Mouse (Mus musculus): ENCODE measurements around the gene Gm26566. TPM values are rescaled to one million over a fixed set of nuclear protein-coding genes. Genes with fewer than 3 reads are reported as not detected.
"Not testable (repeated sequence)": the region's sequence is repeated elsewhere in the genome, so short reads cannot be mapped to it uniquely, and the experiment has no call there.

Gm26566 gene
- polyA plus RNA-seq, 1 experiment from 2014 or later, result 0.84 TPM

DNA sequence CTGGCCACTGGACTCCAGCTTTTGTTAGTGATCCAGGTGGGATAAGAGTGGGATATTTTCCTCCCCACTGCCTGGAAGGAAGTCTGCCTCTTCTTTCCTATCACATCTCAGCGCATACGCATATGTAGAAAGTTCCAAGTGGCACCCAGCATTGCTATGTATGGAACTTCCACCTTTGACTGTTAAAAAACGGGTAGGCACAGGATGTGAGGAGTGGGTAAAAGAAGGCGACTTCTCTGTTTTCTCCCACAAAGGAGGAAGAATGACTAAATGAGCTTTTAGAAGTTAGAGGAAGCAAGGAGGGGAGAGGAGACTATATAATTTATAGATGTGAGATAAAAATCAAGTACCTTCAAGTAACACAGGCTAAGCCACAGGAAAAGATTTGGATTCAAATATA is 19.8 kb downstream of the Gm26566 start:
- ATAC-seq (ENCODE audit: insufficient number of reproducible peaks, insufficient read depth, low FRiP score, low TSS enrichment, low read depth), result no peak
- Histone ChIP-seq H3K4me3 (no peak overlapping the region), H3K9me3 (no peaks in the 10 kb centered on the region), H3K27me3 (no peaks in the 10 kb centered on the region), H3K4me2 (no peak overlapping the region), H3K36me3 (no peaks in the 10 kb centered on the region), H3K4me1 (no peaks in the 10 kb centered on the region), H3K27ac (no peak overlapping the region), H3K9ac (no peak overlapping the region)
- 91% methylated on average over 4 of the region's 4 CpGs for WGBS

GRCm38 (mm10) chr4:88742771-88743371 is 21.3 kb downstream of the Gm26566 start:
- no peak for ATAC-seq (ENCODE audit: insufficient number of reproducible peaks, insufficient read depth, low FRiP score, low TSS enrichment, low read depth)
- Histone ChIP-seq H3K4me1 (no peaks in the 10 kb centered on the region), H3K4me2 (no peak overlapping the region), H3K36me3 (no peaks in the 10 kb centered on the region), H3K9me3 (no peaks in the 10 kb centered on the region), H3K27ac (no peak overlapping the region), H3K27me3 (no peaks in the 10 kb centered on the region), H3K9ac (no peak overlapping the region), H3K4me3 (no peak overlapping the region)
- WGBS, result 62% methylated on average over 7 of the region's 7 CpGs

- no peak overlapping the region for H3K4me3 ChIP-seq
- no peak overlapping the region for H3K4me2 ChIP-seq
- 73% methylated on average over 3 of the region's 3 CpGs for WGBS
- ATAC-seq (ENCODE audit: insufficient number of reproducible peaks, insufficient read depth, low FRiP score, low TSS enrichment, low read depth), result no peak
- H3K9me3 ChIP-seq, result no peaks in the 10 kb centered on the region
- no peaks in the 10 kb centered on the region for H3K36me3 ChIP-seq
- no peak overlapping the region for H3K9ac ChIP-seq
- H3K4me1 ChIP-seq, result no peaks in the 10 kb centered on the region
- H3K27me3 ChIP-seq, result no peaks in the 10 kb centered on the region
- no peak overlapping the region for H3K27ac ChIP-seq
These were observed 22.6 kb downstream of the Gm26566 start for GRCm38 (mm10) chr4:88744207-88744606.

DNA sequence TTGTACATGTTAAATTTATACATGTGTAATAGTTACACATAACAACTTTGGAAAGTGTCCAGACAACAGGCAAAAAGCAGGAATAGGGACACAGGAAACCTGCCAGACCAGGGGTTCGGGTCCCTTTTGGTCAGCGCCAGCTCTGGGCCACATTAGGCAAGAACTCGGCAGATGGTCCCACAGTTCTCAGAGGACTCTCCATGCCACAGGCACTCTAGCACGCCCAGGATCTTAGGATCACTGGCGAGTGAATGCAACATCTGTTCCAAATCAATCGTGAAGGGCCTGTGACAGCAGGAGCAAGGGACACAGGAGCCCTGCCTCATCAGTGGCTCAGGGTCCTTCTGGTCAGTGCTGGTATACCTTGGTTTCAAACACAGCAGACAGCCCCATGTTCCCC is 28.3 kb downstream of the Gm26566 start:
- Histone ChIP-seq H3K4me1 (no peaks in the 10 kb centered on the region), H3K27ac (no peak overlapping the region), H3K4me2 (no peak overlapping the region), H3K9me3 (no peaks in the 10 kb centered on the region), H3K4me3 (no peak overlapping the region), H3K27me3 (no peaks in the 10 kb centered on the region), H3K9ac (no peak overlapping the region), H3K36me3 (no peaks in the 10 kb centered on the region)
- 28% methylated on average over 6 of the region's 6 CpGs for WGBS
- ATAC-seq (ENCODE audit: insufficient number of reproducible peaks, insufficient read depth, low FRiP score, low TSS enrichment, low read depth), result no peak

- not testable (repeated sequence) for H3K4me3 ChIP-seq; H3K27ac ChIP-seq; H3K4me1 ChIP-seq; H3K4me2 ChIP-seq; H3K9ac ChIP-seq; H3K36me3 ChIP-seq; H3K9me3 ChIP-seq; H3K27me3 ChIP-seq; ATAC-seq (ENCODE audit: insufficient number of reproducible peaks, insufficient read depth, low FRiP score, low TSS enrichment, low read depth)
- WGBS, result 67% methylated on average over 15 of the region's 15 CpGs
These were observed 33.3 kb downstream of the Gm26566 start, which contains the start of gene Gm13271 for GRCm38 (mm10) chr4:88754818-88755340. Gm13271 (plus strand) TSS chr4:88754868.

- peak overlapping the region; percentile 55 for H3K4me3 ChIP-seq
- H3K9me3 ChIP-seq; H3K27me3 ChIP-seq; H3K4me1 ChIP-seq; ATAC-seq (ENCODE audit: insufficient number of reproducible peaks, insufficient read depth, low FRiP score, low TSS enrichment, low read depth); H3K36me3 ChIP-seq: not testable (repeated sequence)
- H3K27ac ChIP-seq, result peak overlapping the region; percentile 95
- peak overlapping the region; percentile 78 for H3K9ac ChIP-seq
- H3K4me2 ChIP-seq, result peak overlapping the region; percentile 71
- 7% methylated on average over 29 of the region's 31 CpGs for WGBS
These were observed 35.2 kb downstream of the Gm26566 start for GRCm38 (mm10) chr4:88756581-88757513.

DNA sequence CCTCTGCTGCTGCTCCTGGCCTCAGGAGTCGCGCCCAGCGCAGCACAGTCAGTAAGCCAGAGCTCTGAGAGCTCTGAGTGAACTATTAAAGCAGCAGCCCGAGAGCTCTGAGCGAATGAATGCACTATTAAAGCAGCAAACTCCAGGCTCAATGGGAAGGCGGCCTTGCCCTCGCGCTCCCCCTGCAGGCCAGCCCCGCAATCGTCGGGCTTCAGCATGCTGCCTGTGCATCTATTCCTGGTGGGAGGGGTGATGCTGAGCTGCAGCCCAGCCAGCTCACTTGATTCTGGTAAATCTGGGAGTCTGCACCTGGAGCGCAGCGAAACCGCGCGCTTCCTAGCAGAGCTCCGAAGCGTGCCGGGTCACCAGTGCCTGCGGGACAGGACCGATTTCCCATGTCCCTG is 36.0 kb downstream of the Gm26566 start:
- not testable (repeated sequence) for H3K4me1 ChIP-seq, H3K27me3 ChIP-seq, H3K36me3 ChIP-seq, H3K9me3 ChIP-seq
- Histone ChIP-seq H3K4me3 (peak overlapping the region; percentile 55), H3K27ac (peak overlapping the region; percentile 95), H3K4me2 (peak overlapping the region; percentile 71), H3K9ac (peak overlapping the region; percentile 78)
- peak; percentile 100 for ATAC-seq (ENCODE audit: insufficient number of reproducible peaks, insufficient read depth, low FRiP score, low TSS enrichment, low read depth)
- under 1% methylated on average over 21 of the region's 21 CpGs for WGBS

- H3K4me2 ChIP-seq; H3K27me3 ChIP-seq; H3K36me3 ChIP-seq; H3K9ac ChIP-seq; ATAC-seq (ENCODE audit: insufficient number of reproducible peaks, insufficient read depth, low FRiP score, low TSS enrichment, low read depth); H3K9me3 ChIP-seq; H3K27ac ChIP-seq; H3K4me1 ChIP-seq; H3K4me3 ChIP-seq: not testable (repeated sequence)
- 82% methylated on average over 9 of the region's 9 CpGs for WGBS
These were observed 37.1 kb downstream of the Gm26566 start for GRCm38 (mm10) chr4:88758751-88759150.

DNA sequence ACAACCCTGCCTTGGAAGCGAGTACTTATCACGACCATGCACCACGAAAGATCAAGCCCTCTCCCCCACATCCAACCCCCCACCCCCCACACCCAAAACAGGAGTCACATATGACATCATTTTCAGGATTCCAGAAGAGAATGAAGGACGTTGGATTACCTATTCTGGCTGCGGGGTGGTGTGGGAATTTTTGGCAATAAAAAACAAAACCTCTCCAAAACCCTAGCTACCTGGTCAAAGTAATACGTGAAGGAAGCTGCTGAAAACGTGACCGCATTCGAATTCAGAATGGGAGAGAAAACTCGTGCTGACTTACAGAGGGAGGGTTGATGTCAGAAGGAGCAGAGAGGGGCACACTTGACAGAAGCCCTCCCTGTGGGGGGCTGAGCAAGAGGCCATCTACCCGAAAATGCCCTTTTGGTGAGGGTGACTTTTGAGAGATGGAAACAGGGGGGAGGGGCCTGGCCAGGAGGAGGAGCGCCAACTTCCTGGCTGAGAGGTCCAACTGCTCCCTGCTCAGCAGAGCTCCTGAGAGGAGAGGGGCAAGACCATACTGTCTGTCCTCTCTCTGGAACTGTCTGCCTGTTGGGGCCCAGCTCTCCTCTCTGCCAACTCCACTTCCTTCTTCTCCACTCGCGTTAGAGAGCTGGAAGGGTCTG is 38.1 kb downstream of the Gm26566 start, which contains the start of gene Gm13283:
Gene Gm13283, plus strand, starts transcription at position 510 of the 659 bp plus-strand sequence.
- ATAC-seq (ENCODE audit: insufficient number of reproducible peaks, insufficient read depth, low FRiP score, low TSS enrichment, low read depth); H3K4me1 ChIP-seq; H3K27me3 ChIP-seq; H3K36me3 ChIP-seq; H3K9me3 ChIP-seq: not testable (repeated sequence)
- peak within 1 kb of the TSS; percentile 68 for H3K27ac ChIP-seq
- WGBS, result 20% methylated on average over 9 of the region's 14 CpGs
- H3K4me2 ChIP-seq, result peak within 1 kb of the TSS; percentile 60
- H3K9ac ChIP-seq, result peak within 1 kb of the TSS; percentile 61; the same call in 1 of the 2 replicates
- H3K4me3 ChIP-seq, result peak within 1 kb of the TSS; percentile 45

DNA sequence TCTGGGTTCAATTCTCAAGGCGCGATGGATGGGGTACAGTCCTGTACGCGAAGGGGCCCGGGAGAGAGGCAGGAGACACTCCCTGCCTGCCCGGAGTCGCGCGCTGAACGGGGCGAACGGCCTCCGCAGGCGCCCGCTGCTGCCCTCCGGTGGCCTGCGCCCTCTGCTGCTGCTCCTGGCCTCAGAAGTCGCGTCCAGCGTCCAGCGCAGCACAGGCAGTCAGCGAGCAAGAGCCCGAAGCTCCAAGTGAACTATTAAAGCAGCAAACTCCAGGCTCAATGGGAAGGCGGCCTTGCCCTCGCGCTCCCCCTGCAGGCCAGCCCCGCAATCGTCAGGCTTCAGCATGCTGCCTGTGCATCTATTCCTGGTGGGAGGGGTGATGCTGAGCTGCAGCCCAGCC is 38.8 kb downstream of the Gm26566 start:
- not testable (repeated sequence) for ATAC-seq (ENCODE audit: insufficient number of reproducible peaks, insufficient read depth, low FRiP score, low TSS enrichment, low read depth); H3K27me3 ChIP-seq; H3K4me1 ChIP-seq; H3K9me3 ChIP-seq; H3K36me3 ChIP-seq
- Histone ChIP-seq H3K27ac (peak overlapping the region; percentile 68), H3K4me3 (peak overlapping the region; percentile 45), H3K4me2 (peak overlapping the region; percentile 60), H3K9ac (peak overlapping the region; percentile 61; the same call in 1 of the 2 replicates)
- WGBS, result under 1% methylated on average over 26 of the region's 28 CpGs

DNA sequence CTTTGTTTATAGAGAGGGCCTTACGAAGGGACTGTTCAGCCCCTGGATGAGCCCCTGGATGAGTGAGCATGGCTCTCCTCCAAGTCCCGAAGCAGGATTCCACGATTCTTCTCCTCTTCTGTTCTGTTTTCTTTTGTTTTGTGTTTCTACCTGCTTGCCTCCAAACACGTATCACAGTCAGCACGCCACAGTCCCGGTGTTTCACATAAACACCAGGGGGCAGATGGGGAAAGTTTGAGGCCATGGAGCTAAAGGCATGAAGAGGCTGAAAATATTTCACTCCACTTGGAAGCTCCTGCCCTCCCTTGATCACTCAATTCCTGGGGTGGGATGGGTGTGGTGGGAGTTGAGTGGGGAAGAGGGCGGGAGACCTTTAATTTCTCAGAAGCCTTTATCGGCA is 40.2 kb downstream of the Gm26566 start:
- not testable (repeated sequence) for ATAC-seq (ENCODE audit: insufficient number of reproducible peaks, insufficient read depth, low FRiP score, low TSS enrichment, low read depth)

More for the DNA sequence above, 40.2 kb downstream of the Gm26566 start:
- not testable (repeated sequence) for H3K36me3 ChIP-seq, H3K9me3 ChIP-seq, H3K4me2 ChIP-seq, H3K4me1 ChIP-seq, H3K27me3 ChIP-seq, H3K4me3 ChIP-seq, H3K9ac ChIP-seq, H3K27ac ChIP-seq
- WGBS, result 76% methylated on average over 6 of the region's 8 CpGs
